Mouse (Mus musculus) urinary bladder, postnatal 25 days (tissue): ENCODE results near the gene Hoxc6.

Source experiments
- DNase-seq: peaks from one replicate; pipeline ENCODE4 v3.0.0; 2022; ENCODE audit warnings: low spot score

Hoxc6 gene

DNA sequence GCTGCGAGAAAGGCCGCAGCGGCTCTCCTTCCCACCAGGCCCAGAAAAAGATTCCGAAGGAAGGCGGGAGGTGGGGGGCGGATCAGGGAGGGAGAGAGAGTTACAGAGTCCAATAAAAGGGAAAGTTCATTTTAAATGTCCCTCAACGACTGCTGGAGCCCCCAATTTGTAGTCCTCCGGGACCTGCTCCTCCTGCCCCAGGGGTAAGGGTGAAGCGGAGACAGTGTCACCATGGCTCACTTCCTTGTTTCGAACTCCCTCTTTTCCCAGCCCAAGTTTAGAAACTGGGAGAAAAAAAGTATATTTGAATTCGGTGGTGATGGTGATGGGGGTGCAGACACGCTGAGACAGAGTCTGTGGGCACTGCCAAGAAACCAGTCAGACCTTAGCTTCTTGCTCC lies 42.5 kb downstream of the Hoxc6 start:
- no peak for DNase-seq

DNA sequence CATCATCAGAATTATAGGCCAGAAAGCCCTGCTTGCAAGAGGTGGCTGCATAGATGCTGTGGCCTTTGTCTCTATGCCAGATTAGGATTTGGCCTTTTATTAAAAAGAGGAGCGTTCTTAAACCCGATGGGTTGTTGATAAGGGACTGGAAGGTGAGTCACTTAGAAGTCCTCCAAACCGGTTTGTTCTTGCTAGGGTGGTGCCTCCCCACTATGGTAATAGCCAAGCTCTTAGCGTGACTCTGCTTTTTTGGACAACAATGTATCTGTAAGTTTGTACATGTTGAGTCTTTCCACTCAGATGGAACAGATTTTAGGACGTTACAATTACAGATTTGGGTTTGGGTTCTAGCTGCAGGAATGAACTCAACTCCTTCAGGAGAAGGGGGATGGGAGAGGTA lies 43.6 kb downstream of the Hoxc6 start:
- no peak for DNase-seq

DNA sequence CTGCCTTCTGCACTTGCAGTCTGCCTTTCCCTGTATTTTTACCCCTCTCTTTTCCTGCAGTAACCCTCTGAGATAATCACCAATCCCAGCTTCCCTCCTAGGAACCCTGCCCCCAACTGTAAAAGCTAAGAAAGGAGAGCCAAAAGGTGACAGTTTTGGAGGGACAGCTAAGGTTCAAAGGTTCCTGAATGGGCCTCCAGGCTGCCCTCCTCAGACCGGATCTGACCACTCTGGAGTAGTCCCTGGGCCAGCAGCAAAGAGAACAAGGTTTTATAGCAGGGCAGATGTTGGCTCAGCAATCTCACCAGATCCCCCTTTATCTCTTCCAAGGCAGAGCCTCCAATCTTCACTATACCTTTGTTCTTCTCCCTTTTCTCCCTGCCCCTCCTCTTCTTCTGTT lies 44.2 kb downstream of the Hoxc6 start:
- no peak for DNase-seq

DNA sequence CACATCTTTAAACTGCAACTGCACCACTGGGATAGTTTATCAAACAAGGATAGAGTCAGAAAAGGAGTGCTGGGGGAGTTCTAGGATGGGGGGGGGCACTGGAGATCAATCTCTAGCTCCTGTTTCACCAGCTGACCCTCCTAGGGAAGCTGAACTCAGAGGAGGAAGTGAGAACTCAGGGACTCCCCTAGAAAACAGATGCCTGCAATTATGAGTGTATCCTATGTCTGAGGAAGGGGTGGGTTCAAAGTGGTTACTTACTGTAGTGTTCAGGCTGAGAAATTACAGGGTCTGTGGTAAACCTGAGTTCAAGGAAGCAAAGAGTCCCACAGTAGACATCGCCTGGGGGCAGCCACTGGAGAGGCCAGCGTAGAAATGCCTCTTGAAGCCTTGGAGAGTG lies 53.6 kb downstream of the Hoxc6 start:
- DNase-seq = no peak

DNA sequence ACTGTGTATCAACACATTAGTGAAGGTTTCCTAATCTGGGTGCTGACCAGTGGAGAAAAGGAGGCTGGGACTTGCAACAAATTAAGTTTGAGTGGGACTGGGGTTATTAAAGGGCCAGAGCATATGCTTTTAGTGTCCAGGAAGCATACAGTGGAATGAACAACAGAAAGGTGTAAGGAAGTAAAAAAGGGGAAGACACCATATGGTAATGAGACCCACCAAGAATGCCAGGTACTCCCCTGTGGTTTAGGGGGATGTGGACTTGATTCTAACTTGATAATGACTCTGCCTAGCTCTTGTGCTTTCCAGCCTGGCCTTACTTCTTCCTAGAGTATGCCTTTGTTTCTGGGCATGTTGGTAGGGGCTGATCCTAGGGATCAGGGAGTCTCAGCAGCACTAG lies 55.2 kb downstream of the Hoxc6 start:
- no peak for DNase-seq

DNA sequence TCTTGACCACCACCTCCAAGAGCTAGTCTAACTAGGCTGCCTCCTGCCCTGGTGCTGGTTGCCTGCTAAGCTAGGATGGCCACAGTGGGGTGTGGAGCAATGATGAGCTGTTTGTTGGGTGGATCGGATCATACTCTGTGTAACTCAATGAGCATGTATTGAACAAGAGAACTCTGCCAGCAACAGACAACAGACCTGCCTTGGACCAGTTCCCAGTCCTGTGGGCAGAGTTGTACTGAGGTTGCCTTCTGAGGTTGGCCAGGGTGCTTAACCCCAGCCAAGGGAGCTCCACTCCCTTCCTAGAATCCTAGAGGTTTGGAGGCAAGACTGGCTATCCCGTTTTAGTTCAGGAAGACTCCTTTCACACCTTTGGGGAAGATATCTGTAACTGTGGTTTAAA lies 58.3 kb downstream of the Hoxc6 start:
- DNase-seq = no peak

DNA sequence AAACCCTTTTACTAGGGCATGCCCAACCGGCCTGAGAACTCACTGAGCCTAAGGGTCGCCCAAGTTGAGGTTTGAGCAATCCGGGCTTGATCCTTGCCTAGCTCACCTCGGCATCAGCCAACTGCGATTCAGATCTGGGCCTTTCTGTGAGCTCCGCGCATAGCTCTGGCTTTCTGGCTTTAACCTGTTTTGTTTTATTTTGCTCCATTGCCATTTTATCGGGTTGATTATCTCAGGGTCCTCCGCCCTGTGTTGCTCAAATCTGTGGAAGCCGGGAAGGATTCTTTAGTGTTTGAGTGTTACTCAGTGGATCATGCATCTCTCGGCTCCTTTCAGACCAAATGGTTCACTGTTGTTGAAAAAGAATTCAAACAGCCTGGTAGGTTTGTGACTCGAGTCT lies 60.7 kb downstream of the Hoxc6 start:
- DNase-seq = no peak

DNA sequence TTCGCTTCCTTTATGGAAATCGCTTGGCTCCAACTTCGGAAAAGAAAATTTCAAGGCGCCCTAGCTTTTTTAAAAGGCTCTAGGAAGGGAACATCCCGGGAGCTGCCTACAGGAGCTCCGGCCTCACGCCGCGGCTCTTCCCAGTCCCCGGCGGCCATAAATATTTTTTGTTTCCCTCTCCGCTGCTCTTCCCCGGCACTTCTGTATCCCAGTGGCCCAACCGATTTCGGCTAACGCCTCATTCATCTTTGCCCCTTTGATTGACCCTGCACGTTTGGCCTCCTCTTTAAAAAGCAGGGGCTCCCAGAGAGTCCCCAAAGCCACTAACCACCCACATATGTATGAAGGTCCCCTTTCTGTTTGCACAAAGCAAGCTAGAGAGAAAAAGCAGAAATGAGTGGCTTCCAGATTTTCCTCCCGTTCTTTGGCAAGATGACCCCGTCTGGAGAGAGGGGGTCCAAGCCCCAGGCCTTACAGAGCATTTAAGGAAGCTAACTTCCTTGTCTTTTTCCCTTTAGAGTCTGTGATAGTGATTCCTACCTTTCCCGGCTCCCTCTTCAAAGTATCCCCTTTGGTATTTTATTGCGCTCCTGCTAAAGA lies 61.4 kb downstream of the Hoxc6 start:
- no peak for DNase-seq

DNA sequence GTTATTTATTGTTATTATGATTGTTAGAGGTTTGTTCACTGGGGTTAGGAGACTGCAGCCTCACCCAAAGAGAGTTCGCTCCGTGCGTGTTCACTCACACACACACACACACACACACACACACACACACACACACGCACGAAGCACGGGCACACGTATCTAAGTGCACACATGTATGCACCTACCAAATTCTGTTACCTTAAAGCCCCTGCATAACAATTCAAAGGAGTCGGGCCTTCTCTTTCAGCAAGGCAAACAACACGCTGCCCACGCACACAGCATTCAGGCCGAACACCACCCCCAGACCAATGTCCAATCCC lies 61.9 kb downstream of the Hoxc6 start:
- DNase-seq = no peak

DNA sequence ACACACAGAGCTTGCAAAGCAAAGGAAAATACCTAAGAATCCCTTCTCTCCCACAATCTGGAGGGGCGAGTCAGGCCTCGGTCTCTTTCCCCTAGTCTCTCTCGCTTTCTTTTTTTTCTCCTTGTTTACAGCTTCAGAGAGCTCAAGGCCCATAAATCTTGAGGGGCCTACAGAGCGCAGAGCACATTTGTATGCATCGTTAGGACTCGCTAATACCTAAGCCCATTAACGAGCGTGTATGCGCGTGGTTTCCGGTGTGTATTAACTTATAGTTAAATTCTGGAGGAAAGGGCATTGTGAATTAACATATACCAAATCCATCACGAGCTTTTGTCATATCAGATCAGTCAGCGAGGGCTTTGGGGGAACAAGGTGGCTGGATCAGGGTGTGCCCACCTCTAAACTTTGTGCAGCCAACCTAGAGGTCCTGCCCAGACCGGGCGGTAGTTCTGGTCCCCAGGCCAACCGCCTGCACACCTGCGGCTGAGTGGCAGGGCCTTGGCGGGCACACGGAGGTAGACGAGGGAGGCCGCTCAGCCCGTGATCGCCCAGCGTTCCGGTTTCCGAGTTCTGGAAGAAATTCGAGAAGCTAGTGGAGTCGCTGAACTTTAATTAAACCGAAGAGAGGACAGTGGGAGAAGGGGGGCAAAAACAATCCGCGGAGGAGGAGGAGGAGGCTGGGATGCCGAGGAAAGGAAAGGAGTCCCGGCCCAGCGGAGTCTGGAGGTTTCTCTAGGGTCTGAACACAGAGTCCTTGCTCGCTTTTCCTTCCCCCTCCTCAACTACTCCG lies 62.5 kb downstream of the Hoxc6 start:
- DNase-seq = no peak

DNA sequence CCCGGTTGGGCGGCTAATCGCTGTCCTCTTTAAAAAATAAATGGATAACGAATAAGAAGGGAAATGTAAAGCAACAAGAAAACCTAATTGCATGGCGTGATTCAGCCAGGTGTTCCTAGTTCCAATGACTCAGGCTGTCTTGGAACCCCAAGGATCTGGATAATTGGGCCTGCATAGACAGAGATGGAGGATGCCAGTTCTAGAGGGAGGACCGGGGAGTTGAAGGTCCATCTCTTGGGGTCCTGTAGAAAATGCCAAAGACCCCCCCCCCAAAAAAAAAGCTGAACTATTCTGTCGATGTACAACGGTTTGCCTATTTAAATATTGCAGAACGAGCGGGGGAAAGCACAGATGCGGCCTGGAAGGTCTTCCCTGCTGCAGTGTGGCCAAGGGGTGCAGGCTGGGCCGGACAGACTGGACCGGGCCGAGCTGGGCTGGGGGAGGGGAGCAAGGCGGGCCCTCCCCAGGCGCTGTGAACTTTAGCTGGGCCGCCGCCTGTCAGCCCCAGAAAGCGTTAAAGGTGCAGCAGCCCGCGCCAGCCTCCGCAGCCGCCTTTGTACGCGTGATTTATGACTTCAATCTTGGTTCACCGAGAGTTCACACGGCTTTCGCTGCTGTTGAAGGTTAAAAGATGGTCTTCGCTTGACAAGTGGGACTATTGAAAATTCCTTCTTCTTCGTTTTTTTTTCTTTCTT lies 63.2 kb downstream of the Hoxc6 start:
- peak; percentile 40 for DNase-seq
